Mouse (Mus musculus) hindbrain, postnatal 0 days (tissue): ENCODE data around the gene Trim80. TPM values are rescaled to one million over a fixed set of nuclear protein-coding genes. Genes with fewer than 3 reads are reported as not detected.
A peak's percentile ranks its signal among the peaks of the same experiment; 100 is the strongest.
"Not testable (repeated sequence)": the region's sequence is repeated elsewhere in the genome, so short reads cannot be mapped to it uniquely, and the experiment has no call there.

ENCODE experiments used
- ATAC-seq: fragments of 200-750 bp; cut with Nextera tagmentation; 2 replicates; pipeline ENCODE4 v1.8.0; 2017; ENCODE audit warnings: mild to moderate bottlenecking, moderate TSS enrichment, moderate library complexity
- DNase-seq: peaks from one replicate; pipeline ENCODE4 v3.0.0-alpha.2; 2015; ENCODE audit warnings: low spot score
- H3K27ac ChIP-seq: fragments of 300-500 bp; sonication (generic); 2 replicates; pipeline ENCODE4 v1.5.1; 2014; ENCODE audit warnings: mild to moderate bottlenecking
- H3K27me3 ChIP-seq: fragments of 300-500 bp; sonication (generic); 2 replicates; pipeline ENCODE4 v1.6.1; 2014; ENCODE audit warnings: low read length, mixed read lengths; ENCODE audit not compliant: insufficient read depth
- H3K36me3 ChIP-seq: fragments of 300-500 bp; sonication (generic); 2 replicates; pipeline ENCODE4 v1.6.1; 2014; ENCODE audit warnings: low read length, mixed read lengths; ENCODE audit not compliant: insufficient read depth
- H3K4me1 ChIP-seq: fragments of 300-500 bp; sonication (generic); 2 replicates; pipeline ENCODE4 v1.6.1; 2014; ENCODE audit warnings: antibody characterized with exemption, low read length, mixed read lengths; ENCODE audit not compliant: insufficient read depth
- H3K4me2 ChIP-seq: fragments of 300-500 bp; sonication (generic); 2 replicates; pipeline ENCODE4 v1.6.1; 2014; ENCODE audit warnings: low read depth, mild to moderate bottlenecking, low read length, moderate library complexity, mixed read lengths
- H3K4me3 ChIP-seq: fragments of 300-500 bp; sonication (generic); 2 replicates; pipeline ENCODE4 v1.5.1; 2014; ENCODE audit warnings: low read length
- H3K9ac ChIP-seq: fragments of 300-500 bp; sonication (generic); replicated peaks from 2 replicates; pipeline ENCODE4 v1.6.1; 2014; ENCODE audit warnings: mild to moderate bottlenecking, low read length, moderate library complexity, mixed read lengths
- H3K9me3 ChIP-seq: fragments of 300-500 bp; sonication (generic); 2 replicates; pipeline ENCODE4 v1.6.1; 2016; ENCODE audit warnings: low read length, mixed read lengths
- CTCF ChIP-seq: IDR thresholded peaks from 2 replicates; pipeline ENCODE4 v1.5.1; 2016; ENCODE audit warnings: antibody characterized with exemption, control low read depth, low read depth
- WGBS: fragments of 180-500 bp; shearing (Covaris S2); extraction: QIAGEN DNeasy Blood & Tissue Kit; methylation state at CpG from one replicate; pipeline ENCODE4 v1.1.7; 2014; 5-methylcytosine and 5-hydroxymethylcytosine counted together
- polyA plus RNA-seq: library from polyadenylated mRNA; unstranded; fragments of >200 nt; fragmentation: Nextera tagmentation; extraction: Ambion mirVana; gene quantifications from 2 replicates; pipeline ENCODE4 v1.2.1, GENCODE M21; 2015
- total RNA-seq: library from RNA; depleted of rRNA; stranded (reverse); fragments of >200 nt; gene quantifications from 2 replicates; pipeline ENCODE4 v1.2.3, GENCODE M21; 2014

Trim80 gene
- total and polyA plus RNA-seq, 2 experiments from 2014 or later = 0.11 TPM; not detected in 1

GRCm38 (mm10) chr11:115450176-115450575 is 9.8 kb downstream of the Trim80 start:
- H3K4me3 ChIP-seq = no peak overlapping the region
- H3K36me3 ChIP-seq = no peaks in the 10 kb centered on the region
- H3K4me2 ChIP-seq = no peak overlapping the region
- DNase-seq = no peak
- no peaks in the 10 kb centered on the region for H3K27me3 ChIP-seq
- H3K9ac ChIP-seq = no peak overlapping the region
- 90% methylated on average over 7 of the region's 7 CpGs for WGBS
- no peaks in the 10 kb centered on the region for H3K4me1 ChIP-seq
- no peaks in the 10 kb centered on the region for H3K9me3 ChIP-seq
- no peak overlapping the region for H3K27ac ChIP-seq
- ATAC-seq = no peak
- TF ChIP-seq CTCF = no peak

GRCm38 (mm10) chr11:115451781-115452241 is 11.5 kb downstream of the Trim80 start:
- Histone ChIP-seq H3K4me1 (no peaks in the 10 kb centered on the region), H3K4me2 (no peak overlapping the region), H3K27me3 (no peaks in the 10 kb centered on the region), H3K9me3 (no peaks in the 10 kb centered on the region), H3K27ac (no peak overlapping the region), H3K4me3 (no peak overlapping the region), H3K9ac (no peak overlapping the region), H3K36me3 (no peaks in the 10 kb centered on the region)
- WGBS = 84% methylated on average over 8 of the region's 8 CpGs
- TF ChIP-seq CTCF = no peak
- ATAC-seq (no peak), DNase-seq (no peak)

GRCm38 (mm10) chr11:115452281-115452860 is 12.0 kb downstream of the Trim80 start:
- Histone ChIP-seq H3K4me3 (no peak overlapping the region), H3K9ac (no peak overlapping the region), H3K27me3 (no peaks in the 10 kb centered on the region), H3K4me2 (no peak overlapping the region), H3K27ac (no peak overlapping the region), H3K9me3 (no peaks in the 10 kb centered on the region), H3K4me1 (no peaks in the 10 kb centered on the region), H3K36me3 (no peaks in the 10 kb centered on the region)
- 77% methylated on average over 7 of the region's 7 CpGs for WGBS
- DNase-seq (no peak), ATAC-seq (no peak)
- no peak for TF ChIP-seq CTCF

- TF ChIP-seq CTCF = no peak
- 69% methylated on average over 4 of the region's 4 CpGs for WGBS
- no peak overlapping the region for H3K27ac ChIP-seq
- no peak overlapping the region for H3K4me2 ChIP-seq
- no peak overlapping the region for H3K9ac ChIP-seq
- H3K4me3 ChIP-seq = no peak overlapping the region
- DNase-seq = no peak
- no peaks in the 10 kb centered on the region for H3K36me3 ChIP-seq
- no peaks in the 10 kb centered on the region for H3K4me1 ChIP-seq
- no peak for ATAC-seq
- no peaks in the 10 kb centered on the region for H3K9me3 ChIP-seq
- no peaks in the 10 kb centered on the region for H3K27me3 ChIP-seq
These were observed 13.0 kb downstream of the Trim80 start for GRCm38 (mm10) chr11:115453306-115453705.

GRCm38 (mm10) chr11:115454822-115455221 is 14.5 kb downstream of the Trim80 start:
- not testable (repeated sequence) for H3K9me3 ChIP-seq, H3K36me3 ChIP-seq, H3K27ac ChIP-seq, H3K4me2 ChIP-seq, H3K4me1 ChIP-seq, H3K9ac ChIP-seq, ATAC-seq, H3K27me3 ChIP-seq, H3K4me3 ChIP-seq, DNase-seq
- WGBS = 87% methylated on average over 6 of the region's 6 CpGs

GRCm38 (mm10) chr11:115455619-115456018 is 15.3 kb downstream of the Trim80 start:
- Histone ChIP-seq H3K27ac (no peak overlapping the region), H3K36me3 (no peaks in the 10 kb centered on the region), H3K4me3 (no peak overlapping the region), H3K9me3 (no peaks in the 10 kb centered on the region), H3K4me1 (no peaks in the 10 kb centered on the region), H3K4me2 (no peak overlapping the region), H3K27me3 (no peaks in the 10 kb centered on the region), H3K9ac (no peak overlapping the region)
- DNase-seq = no peak
- ATAC-seq = no peak
- WGBS = 88% methylated on average over 15 of the region's 15 CpGs
- peak; percentile 22; the same call in 1 of the 2 replicates for TF ChIP-seq CTCF

GRCm38 (mm10) chr11:115456182-115456581 is 15.8 kb downstream of the Trim80 start:
- Histone ChIP-seq H3K9ac (no peak overlapping the region), H3K9me3 (no peaks in the 10 kb centered on the region), H3K4me1 (no peaks in the 10 kb centered on the region), H3K27ac (no peak overlapping the region), H3K27me3 (no peaks in the 10 kb centered on the region), H3K4me3 (no peak overlapping the region), H3K4me2 (no peak overlapping the region), H3K36me3 (no peaks in the 10 kb centered on the region)
- TF ChIP-seq CTCF = no peak
- 95% methylated on average over 4 of the region's 5 CpGs for WGBS
- no peak for DNase-seq
- no peak for ATAC-seq
